Mouse (Mus musculus) CH12.LX (cell line): Measurements from ENCODE around the gene S1pr4.

Source experiments
- CHD1 ChIP-seq: IDR thresholded peaks from 2 replicates; pipeline ENCODE4 v1.6.1; 2012; ENCODE audit warnings: low read depth, low read length, improper control_type of control experiment, inconsistent platforms
- CTCF ChIP-seq, 2 experiments: IDR thresholded peaks in 1 of 2; conservative IDR thresholded peaks in 1 of 2; 2 replicates each; pipeline ENCODE4 v1.5.1; 2011 to 2012; ENCODE audit warnings: low read depth in 2 of 2, low read length in 2 of 2, improper control_type of control experiment in 1 of 2, inconsistent platforms in 1 of 2, mild to moderate bottlenecking in 1 of 2, moderate library complexity in 1 of 2
- EP300 ChIP-seq: IDR thresholded peaks from 2 replicates; pipeline ENCODE4 v1.6.1; 2011; ENCODE audit warnings: low read length, improper control_type of control experiment
- MXI1 ChIP-seq: IDR thresholded peaks from 2 replicates; pipeline ENCODE4 v1.6.1; 2011; ENCODE audit warnings: mild to moderate bottlenecking, low read depth, low read length, improper control_type of control experiment
- POLR2A ChIP-seq: IDR thresholded peaks from 2 replicates; pipeline ENCODE4 v1.6.1; 2011; ENCODE audit warnings: low read depth, mild to moderate bottlenecking, improper control_type of control experiment, low read length
- SIN3A ChIP-seq: IDR thresholded peaks from 2 replicates; pipeline ENCODE4 v1.6.1; 2012; ENCODE audit warnings: low read length, improper control_type of control experiment, inconsistent platforms
- TCF12 ChIP-seq: IDR thresholded peaks from 2 replicates; pipeline ENCODE4 v1.6.1; 2014; ENCODE audit warnings: low read depth, mild to moderate bottlenecking, inconsistent platforms, low read length, improper control_type of control experiment
- ZC3H11A ChIP-seq: IDR thresholded peaks from 2 replicates; pipeline ENCODE4 v1.6.1; 2012; ENCODE audit warnings: low read depth, mild to moderate bottlenecking, inconsistent platforms, low read length, improper control_type of control experiment

GRCm38 (mm10) chr10:81536734-81537133 lies 36.8 kb upstream of the S1pr4 start:
- no peak for TF ChIP-seq ZC3H11A
- TF ChIP-seq MXI1 = no peak
- no peak for TF ChIP-seq POLR2A
- TF ChIP-seq EP300 = no peak
- TF ChIP-seq CHD1 = no peak
- TF ChIP-seq SIN3A = no peak
- TF ChIP-seq TCF12 = no peak
- peak; percentile 54 to 76 for TF ChIP-seq CTCF (conservative IDR thresholded peaks at IDR 0.05 in 1 of 2, IDR thresholded peaks at IDR 0.05 in 1 of 2; ENCODE audit: low read depth in 2 of 2, low read length in 2 of 2)
